Mouse (Mus musculus): Measurements from ENCODE around the gene C1qtnf4. TPM values are rescaled to one million over a fixed set of nuclear protein-coding genes. Genes with fewer than 3 reads are reported as not detected.

C1qtnf4 gene
- polyA plus RNA-seq, 1 experiment: 4.9 TPM

GRCm38 (mm10) chr2:90848331-90848730, 37.3 kb upstream of the C1qtnf4 start:
- WGBS: 59% methylated on average over 5 of the region's 5 CpGs
- DNase-seq: no peak
- TF ChIP-seq POLR2A (IDR thresholded peaks at IDR 0.05; ENCODE audit: borderline replicate concordance, extremely low read depth, low read depth, low read length): no peak
- no peak for TF ChIP-seq CTCF (IDR thresholded peaks at IDR 0.05; ENCODE audit: insufficient read depth, low read length)
- Histone ChIP-seq H3K4me3 (replicated peaks; ENCODE audit: extremely low read depth, low read depth, low read length) (no peak overlapping the region), H3K4me1 (ENCODE audit: control insufficient read depth, insufficient read depth, low read length) (peaks cover 4% of the 10 kb centered on the region; the same call in 1 of the 2 replicates)

- 89% methylated on average over 1 of the region's 1 CpGs for WGBS
- DNase-seq: no peak
- no peak overlapping the region for H3K4me3 ChIP-seq (replicated peaks; ENCODE audit: extremely low read depth, low read depth, low read length)
- TF ChIP-seq CTCF (IDR thresholded peaks at IDR 0.05; ENCODE audit: insufficient read depth, low read length) (no peak), POLR2A (IDR thresholded peaks at IDR 0.05; ENCODE audit: borderline replicate concordance, extremely low read depth, low read depth, low read length) (no peak)
- peaks cover 4% of the 10 kb centered on the region; the same call in 1 of the 2 replicates for H3K4me1 ChIP-seq (ENCODE audit: control insufficient read depth, insufficient read depth, low read length)
These were observed 35.3 kb upstream of the C1qtnf4 start for GRCm38 (mm10) chr2:90850401-90850800.

GRCm38 (mm10) chr2:90861486-90861885, 24.2 kb upstream of the C1qtnf4 start:
- Histone ChIP-seq H3K4me3 (replicated peaks; ENCODE audit: extremely low read depth, low read depth, low read length) (no peak overlapping the region), H3K4me1 (ENCODE audit: control insufficient read depth, insufficient read depth, low read length) (no peaks in the 10 kb centered on the region)
- 96% methylated on average over 2 of the region's 2 CpGs for WGBS
- DNase-seq: no peak
- TF ChIP-seq CTCF (IDR thresholded peaks at IDR 0.05; ENCODE audit: insufficient read depth, low read length): no peak
- no peak for TF ChIP-seq POLR2A (IDR thresholded peaks at IDR 0.05; ENCODE audit: borderline replicate concordance, extremely low read depth, low read depth, low read length)

- no peak overlapping the region for H3K4me3 ChIP-seq (replicated peaks; ENCODE audit: extremely low read depth, low read depth, low read length)
- no peak for DNase-seq
- no peak for TF ChIP-seq CTCF (IDR thresholded peaks at IDR 0.05; ENCODE audit: insufficient read depth, low read length)
- TF ChIP-seq POLR2A (IDR thresholded peaks at IDR 0.05; ENCODE audit: borderline replicate concordance, extremely low read depth, low read depth, low read length): no peak
- no peaks in the 10 kb centered on the region for H3K4me1 ChIP-seq (ENCODE audit: control insufficient read depth, insufficient read depth, low read length)
These were observed 21.5 kb upstream of the C1qtnf4 start for GRCm38 (mm10) chr2:90864184-90864583.

- DNase-seq: peak; percentile 78
- 6% methylated on average over 3 of the region's 3 CpGs for whole genome bisulfite sequencing
- no peaks in the 10 kb centered on the region for H3K4me1 ChIP-seq (ENCODE audit: control insufficient read depth, insufficient read depth, low read length)
- TF ChIP-seq POLR2A (IDR thresholded peaks at IDR 0.05; ENCODE audit: borderline replicate concordance, extremely low read depth, low read depth, low read length) (no peak), CTCF (IDR thresholded peaks at IDR 0.05; ENCODE audit: insufficient read depth, low read length) (peak; percentile 93)
- no peak overlapping the region for H3K4me3 ChIP-seq (replicated peaks; ENCODE audit: extremely low read depth, low read depth, low read length)
These were observed 19.1 kb upstream of the C1qtnf4 start for GRCm38 (mm10) chr2:90866524-90866923.

GRCm38 (mm10) chr2:90870136-90870601, 15.5 kb upstream of the C1qtnf4 start:
- no peak for TF ChIP-seq POLR2A (IDR thresholded peaks at IDR 0.05; ENCODE audit: borderline replicate concordance, extremely low read depth, low read depth, low read length)
- no peak for TF ChIP-seq CTCF (IDR thresholded peaks at IDR 0.05; ENCODE audit: insufficient read depth, low read length)
- 18% methylated on average over 4 of the region's 4 CpGs for WGBS
- DNase-seq: no peak
- H3K4me1 ChIP-seq (ENCODE audit: control insufficient read depth, insufficient read depth, low read length): no peaks in the 10 kb centered on the region
- no peak overlapping the region for H3K4me3 ChIP-seq (replicated peaks; ENCODE audit: extremely low read depth, low read depth, low read length)

- TF ChIP-seq POLR2A (IDR thresholded peaks at IDR 0.05; ENCODE audit: borderline replicate concordance, extremely low read depth, low read depth, low read length) (no peak), CTCF (IDR thresholded peaks at IDR 0.05; ENCODE audit: insufficient read depth, low read length) (no peak)
- 50% methylated on average over 8 of the region's 8 CpGs for WGBS
- Histone ChIP-seq H3K4me1 (ENCODE audit: control insufficient read depth, insufficient read depth, low read length) (no peaks in the 10 kb centered on the region), H3K4me3 (replicated peaks; ENCODE audit: extremely low read depth, low read depth, low read length) (no peak overlapping the region)
- no peak for DNase-seq
These were observed 14.3 kb upstream of the C1qtnf4 start for GRCm38 (mm10) chr2:90871180-90871961.

- 74% methylated on average over 1 of the region's 1 CpGs for WGBS
- DNase-seq: no peak
- Histone ChIP-seq H3K4me3 (replicated peaks; ENCODE audit: extremely low read depth, low read depth, low read length) (no peak overlapping the region), H3K4me1 (ENCODE audit: control insufficient read depth, insufficient read depth, low read length) (no peaks in the 10 kb centered on the region; the same call in 1 of the 2 replicates)
- TF ChIP-seq POLR2A (IDR thresholded peaks at IDR 0.05; ENCODE audit: borderline replicate concordance, extremely low read depth, low read depth, low read length): no peak
- TF ChIP-seq CTCF (IDR thresholded peaks at IDR 0.05; ENCODE audit: insufficient read depth, low read length): no peak
These were observed 11.6 kb upstream of the C1qtnf4 start for GRCm38 (mm10) chr2:90874025-90874424.

GRCm38 (mm10) chr2:90875239-90875638, 10.4 kb upstream of the C1qtnf4 start:
- TF ChIP-seq CTCF (IDR thresholded peaks at IDR 0.05; ENCODE audit: insufficient read depth, low read length) (no peak), POLR2A (IDR thresholded peaks at IDR 0.05; ENCODE audit: borderline replicate concordance, extremely low read depth, low read depth, low read length) (no peak)
- 51% methylated on average over 2 of the region's 2 CpGs for WGBS

More at GRCm38 (mm10) chr2:90875239-90875638, 10.4 kb upstream of the C1qtnf4 start:
- no peak for DNase-seq
- no peak overlapping the region for H3K4me3 ChIP-seq (replicated peaks; ENCODE audit: extremely low read depth, low read depth, low read length)
- H3K4me1 ChIP-seq (ENCODE audit: control insufficient read depth, insufficient read depth, low read length): no peaks in the 10 kb centered on the region; the same call in 1 of the 2 replicates

Measured in lung, adult 2 months (tissue).